Mouse (Mus musculus): Measurements from ENCODE around the gene Gadd45a. TPM values are rescaled to one million over a fixed set of nuclear protein-coding genes. Genes with fewer than 3 reads are reported as not detected.

Gene Gadd45a
- total RNA-seq, 2 experiments from 2014 or later = 10.1 to 15.4 TPM

DNA sequence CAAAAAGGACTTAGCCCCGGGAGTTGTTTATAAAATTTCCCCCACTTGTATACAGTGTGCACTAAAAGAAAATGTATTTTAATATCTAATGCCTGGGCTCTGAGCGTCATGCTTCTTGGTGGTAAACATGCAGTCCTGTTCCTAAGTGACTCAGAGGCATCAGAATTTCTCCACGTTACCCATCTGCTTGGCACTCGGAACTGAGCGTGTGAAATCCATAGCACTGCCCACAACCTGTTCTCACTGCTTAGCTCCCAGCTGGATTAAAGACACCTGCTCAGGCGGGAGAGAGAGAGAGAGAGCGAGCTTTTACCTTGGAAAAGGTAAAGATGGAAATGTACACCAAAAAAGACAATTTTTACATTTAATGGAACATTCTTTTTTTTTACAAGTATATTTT is 18.3 kb downstream of the Gadd45a start:
- peak in 1 of 2 experiments; percentile 22 for DNase-seq (ENCODE audit: low spot score in 2 of 2)

DNA sequence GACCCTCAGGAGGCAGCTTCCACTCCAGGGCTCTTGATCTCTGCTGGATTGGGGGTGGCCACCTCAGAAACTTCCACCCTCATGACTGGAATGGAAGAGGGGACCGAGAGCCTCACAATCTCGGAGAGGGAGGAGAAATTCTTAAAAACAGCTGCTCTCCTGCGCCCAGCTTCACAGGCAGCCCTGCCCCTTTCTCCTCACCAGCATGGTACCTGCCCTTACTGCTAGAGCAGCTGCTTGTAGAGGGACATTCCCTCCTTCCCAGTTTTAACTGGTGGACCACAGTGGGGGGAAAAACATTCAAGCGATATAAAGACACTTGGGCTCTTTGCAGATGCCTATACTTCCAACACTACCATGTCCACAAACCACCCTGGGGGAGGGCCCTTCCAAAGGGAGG is 18.9 kb downstream of the Gadd45a start:
- no peak for DNase-seq (ENCODE audit: low spot score in 2 of 2)

DNA sequence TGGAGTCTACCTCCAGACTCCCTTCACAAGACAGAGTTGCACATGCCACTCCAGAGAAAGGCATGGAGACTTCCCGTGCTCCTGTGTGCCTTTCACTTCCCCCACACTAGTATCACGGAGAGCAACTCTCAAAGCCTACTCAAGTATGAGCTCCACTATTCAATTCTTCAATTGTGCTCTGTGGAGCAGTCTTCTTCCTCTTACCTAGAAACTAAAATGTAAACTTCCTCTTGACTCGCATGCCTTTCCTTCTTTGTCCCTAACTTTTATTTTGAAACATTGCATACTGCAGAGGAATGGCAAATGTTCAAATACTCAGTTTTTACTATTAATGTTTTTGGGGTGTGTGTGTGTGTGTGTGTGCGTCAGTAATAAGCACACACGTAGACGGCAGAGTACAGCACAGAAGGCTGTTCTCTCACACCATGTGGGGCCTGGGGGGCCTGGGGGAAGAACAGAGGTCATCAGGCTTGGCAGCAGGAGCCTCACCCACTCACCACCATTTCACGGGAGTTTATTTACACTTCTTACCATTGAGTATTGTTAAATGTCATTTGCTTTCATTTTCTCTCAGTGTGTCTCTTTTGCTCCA is 20.6 kb downstream of the Gadd45a start:
- DNase-seq (ENCODE audit: low spot score in 2 of 2) = no peak

DNA sequence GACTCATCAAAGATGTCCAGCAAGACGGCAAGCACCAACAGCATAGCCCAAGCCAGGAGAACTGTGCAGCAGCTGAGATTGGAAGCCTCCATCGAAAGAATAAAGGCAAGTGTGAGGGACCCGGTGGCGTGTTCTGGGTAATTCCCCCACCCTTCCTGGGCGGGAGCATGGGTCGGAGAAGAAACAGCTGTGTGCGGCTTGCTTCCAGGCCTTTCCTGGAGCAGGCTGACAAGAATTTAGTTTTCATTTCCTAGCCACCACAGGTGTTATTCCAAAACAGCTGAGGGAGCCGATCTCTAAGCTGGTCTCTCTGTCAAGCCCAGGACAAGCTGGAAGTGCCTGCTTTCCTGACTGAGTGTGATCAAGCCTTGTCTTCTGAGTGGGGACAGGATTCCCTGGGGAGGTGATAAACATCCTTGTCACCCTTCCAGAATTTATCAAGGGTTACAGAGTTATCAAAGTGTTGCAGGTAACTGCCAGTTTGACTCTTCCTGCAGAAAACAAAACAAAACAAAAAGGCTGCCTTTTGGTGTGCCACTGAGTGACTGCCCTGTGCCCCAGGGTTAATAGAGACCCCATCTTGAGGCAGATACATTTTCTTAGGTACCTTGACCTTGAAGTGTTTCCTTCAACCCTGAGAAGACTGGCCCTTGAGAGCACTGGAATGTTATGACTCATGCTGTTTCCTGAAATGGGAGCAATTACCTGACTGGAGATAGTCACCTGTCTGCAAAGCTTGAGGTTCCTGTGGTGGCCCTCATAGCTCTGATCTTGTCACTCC is 21.3 kb downstream of the Gadd45a start:
- no peak for DNase-seq (ENCODE audit: low spot score in 2 of 2)

DNA sequence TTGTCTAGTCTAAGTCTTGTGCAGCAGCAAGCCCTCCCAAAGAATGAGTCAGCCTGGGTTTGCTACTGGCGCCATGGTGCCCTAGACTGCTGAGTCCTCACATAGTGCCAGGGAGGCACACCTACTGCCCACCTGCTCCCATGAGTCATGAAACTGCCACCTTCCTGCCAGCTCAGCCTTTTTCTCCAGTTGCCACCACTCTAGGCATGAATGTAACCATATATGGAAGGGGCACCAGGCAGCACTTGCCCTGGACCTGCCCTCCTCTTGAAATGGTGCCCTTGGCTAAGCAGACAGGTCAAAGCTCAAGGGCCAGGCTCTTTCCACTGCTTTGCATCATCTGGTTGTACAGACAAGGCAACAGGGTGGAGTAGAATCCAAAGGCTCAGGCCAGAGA is 22.6 kb downstream of the Gadd45a start:
- peak in 1 of 2 experiments; percentile 12 for DNase-seq (ENCODE audit: low spot score in 2 of 2)

DNA sequence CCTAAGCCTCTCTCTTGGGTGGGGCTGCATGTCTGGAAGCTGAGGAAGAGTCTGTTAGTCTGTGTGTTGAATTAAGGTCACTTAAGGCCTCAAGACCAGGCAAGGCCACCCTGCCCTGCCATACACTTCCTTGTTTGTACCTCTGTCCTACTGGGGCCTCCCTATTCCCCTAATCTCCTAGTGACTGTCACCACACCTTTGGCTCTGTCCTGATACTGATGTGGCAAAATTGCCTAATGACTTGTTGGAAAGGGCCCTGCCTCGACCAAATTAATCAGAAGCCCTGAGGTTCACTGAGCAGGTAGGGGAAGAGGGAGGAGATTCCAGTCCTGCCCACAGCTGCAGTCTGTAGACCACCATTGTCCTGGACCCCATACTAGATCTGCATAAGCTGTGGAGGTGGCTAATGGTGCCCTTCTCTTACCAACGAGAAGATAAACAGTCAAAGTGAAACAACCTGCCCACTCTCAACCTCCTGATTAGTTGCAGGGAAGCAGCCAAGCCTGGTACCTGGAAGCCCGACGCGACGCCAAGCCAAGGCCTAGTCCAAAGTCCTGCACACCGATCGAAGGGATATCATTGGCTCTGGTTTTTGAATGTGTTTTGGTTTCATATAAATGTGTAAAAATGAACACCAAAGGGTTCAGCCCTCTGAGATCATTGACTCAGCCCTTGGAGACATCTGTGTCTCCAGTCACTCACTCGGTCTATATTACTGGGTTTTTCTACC is 23.1 kb downstream of the Gadd45a start:
- no peak for DNase-seq (ENCODE audit: low spot score in 2 of 2)

DNA sequence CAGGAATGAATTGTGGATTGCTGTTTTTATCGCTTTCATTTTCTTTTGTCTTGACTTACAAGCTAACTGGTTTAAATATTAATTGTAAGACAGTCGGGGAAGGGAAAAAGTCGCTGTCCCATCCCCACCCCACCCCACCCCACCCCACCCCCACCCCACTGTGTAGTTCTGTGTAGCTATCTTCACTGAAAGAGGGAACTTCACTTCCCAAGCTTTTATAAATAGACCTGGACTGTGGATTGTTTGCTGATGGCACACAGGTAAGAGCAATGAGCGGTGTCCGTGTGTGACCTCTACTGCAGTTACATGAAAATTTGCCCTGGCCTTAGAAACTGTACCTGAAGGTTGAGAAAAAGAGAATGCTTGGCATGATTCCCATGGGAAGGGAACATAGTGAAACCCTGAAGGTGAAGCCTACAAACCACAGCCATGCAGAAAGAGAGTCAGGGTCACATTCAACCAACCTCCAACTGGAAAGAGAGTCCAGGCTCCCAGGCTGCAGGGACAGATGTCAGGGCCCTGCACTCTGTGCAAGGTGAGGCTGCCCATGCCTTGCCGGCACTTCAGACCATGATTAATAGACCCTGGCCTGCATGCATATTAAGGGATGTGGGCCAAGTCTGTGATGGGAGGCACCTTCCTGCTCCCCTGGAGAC is 23.8 kb downstream of the Gadd45a start:
- DNase-seq (ENCODE audit: low spot score in 2 of 2) = no peak

DNA sequence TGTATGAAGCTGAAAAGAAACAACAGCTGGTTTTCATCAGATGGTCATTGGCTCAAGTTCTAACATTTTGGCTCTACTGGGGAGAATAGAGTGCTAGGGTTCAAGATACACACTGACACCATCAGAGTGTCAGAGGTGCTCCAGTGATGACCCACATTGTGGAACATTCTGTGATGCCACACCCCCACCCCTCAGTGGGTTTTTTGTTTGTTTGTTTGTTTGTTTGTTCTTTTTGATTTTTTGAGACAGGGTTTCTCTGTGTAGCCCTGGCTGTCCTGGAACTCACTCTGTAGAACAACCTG is 26.1 kb downstream of the Gadd45a start:
- no peak for DNase-seq (ENCODE audit: low spot score in 2 of 2)

DNA sequence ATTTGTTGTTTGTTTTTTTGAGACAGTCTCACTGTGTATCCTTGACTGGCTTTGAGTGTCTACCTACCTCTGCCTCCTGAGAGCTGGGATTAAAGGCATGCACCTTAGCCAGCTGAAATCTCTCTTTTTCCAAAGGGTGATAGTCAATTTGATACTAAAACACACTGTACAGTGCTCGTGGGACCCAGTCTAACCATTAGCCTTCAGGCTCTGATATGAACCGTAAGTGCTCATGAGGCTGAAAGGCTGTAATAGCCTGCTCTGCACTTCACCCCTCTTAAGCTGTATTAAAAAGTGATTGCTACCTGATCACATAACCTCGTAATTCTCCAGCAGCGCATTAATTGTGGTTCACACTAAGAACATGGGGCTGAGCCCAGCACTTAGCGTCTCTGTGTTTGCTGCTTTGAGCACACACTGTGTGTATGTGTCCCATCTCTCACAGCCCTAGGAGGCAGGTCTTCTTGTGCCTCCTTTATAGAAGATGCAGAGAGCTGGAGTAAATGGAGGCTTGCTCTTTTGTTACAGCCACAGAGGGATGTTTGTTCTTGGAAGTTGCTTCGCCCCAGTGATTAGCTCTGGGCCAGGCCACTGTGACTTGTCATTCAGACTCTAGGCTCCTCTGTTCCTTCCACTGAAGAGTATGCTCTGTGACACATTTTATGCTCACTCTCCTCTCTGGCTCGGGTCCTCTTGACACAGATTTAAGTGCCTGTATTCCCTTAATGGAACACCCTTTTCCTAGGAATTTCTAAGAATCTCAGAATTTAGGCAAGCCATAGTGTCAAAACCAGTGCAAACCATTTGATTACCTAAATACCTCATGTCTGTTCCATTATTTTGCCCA is 26.7 kb downstream of the Gadd45a start:
- DNase-seq (ENCODE audit: low spot score in 2 of 2) = no peak

DNA sequence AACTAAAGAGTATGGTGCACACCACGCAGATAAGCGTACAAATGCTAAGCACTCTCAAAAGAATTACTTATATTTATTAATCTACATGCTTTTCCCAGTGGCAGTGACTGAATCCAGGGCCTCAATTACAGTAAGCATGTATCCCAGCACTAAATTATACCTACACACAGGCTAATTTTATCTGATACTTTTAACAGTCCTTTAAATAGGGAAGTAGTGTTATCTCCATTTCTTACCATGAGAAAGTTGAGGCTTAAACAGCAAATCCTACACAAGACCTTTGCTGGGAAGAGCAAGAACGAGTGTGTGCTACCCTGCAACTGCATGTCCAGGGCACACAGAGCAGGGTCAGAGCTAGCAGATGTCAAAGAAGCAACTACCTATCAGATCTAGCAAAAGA is 27.4 kb downstream of the Gadd45a start:
- DNase-seq (ENCODE audit: low spot score in 2 of 2) = no peak

DNA sequence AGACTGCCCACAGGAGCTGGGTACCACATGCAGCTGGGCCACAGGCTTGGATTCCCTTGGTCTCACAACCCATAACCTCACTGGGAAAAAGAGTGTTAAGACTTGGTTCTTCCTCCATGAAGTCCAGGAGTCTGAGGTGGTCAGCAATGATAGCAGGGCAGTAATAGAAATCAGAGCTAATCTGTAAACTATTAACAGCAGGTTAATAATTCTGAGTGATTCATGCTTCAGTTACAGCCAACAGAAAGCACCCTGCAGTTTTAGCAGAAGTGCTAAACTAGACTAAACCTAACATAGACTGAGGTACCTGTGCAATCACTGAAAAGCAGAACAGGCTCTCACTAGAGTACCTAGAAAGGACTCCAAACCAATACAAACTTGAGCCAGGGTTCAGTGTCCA is 37.5 kb downstream of the Gadd45a start:
- no peak for DNase-seq (ENCODE audit: low spot score in 2 of 2)

DNA sequence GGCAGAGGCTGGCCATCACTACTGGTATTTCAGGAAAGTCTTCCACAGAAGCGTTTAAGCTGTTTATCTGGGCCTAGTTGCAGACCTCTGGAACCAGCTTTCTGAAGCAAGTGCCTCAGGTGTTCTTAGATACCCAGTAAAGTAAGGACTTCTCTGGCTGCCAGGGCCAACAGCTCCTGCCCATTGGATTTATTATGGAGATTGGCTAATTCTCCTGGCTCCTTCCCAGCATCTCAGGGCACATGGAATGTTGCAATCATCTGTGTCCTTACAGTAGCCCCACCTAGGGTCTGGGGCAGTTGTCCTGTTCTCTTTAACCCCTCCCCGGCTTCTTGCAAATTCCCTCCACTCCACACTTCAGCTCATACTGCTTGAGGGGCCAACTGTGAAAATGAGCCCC is 38.6 kb downstream of the Gadd45a start:
- DNase-seq (ENCODE audit: low spot score in 2 of 2) = no peak

DNA sequence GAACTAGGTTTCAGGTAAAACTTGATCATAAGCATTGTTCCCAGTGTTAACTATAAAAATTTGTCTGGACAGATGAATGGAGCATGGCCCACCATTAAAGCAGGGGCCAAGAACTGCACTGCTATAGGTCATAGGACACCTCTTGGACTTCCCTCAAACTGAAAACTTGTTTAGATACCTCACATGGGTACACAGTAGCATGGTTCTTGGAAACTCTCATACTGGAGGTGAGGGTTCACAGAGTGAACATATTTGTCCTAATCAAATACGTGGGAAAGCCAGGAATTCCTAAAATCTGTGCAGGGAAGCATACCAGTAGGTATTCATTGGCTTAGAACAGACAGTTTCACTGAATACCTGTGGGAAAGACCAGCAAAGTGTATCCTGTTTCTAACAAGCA is 41.0 kb downstream of the Gadd45a start:
- DNase-seq (ENCODE audit: low spot score in 2 of 2) = no peak

DNA sequence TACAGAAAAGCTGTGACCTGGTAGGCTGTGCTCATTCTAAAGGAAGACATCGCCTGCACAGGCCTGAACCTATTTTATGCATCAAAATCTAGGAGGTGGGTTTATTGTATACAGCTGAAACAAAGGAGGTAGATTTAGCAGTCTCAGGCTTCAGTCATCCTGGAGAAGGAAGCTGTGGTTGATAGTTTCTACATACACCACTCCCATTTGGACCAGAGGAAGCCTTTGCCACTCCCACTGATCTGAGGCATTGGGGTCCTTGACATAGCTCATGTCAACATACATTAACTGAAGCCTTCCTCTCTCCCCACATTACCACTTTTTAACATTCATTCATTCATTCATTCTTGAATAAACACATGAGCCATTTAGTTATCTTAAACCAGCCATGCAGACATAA is 41.4 kb downstream of the Gadd45a start:
- DNase-seq (ENCODE audit: low spot score in 2 of 2) = no peak

DNA sequence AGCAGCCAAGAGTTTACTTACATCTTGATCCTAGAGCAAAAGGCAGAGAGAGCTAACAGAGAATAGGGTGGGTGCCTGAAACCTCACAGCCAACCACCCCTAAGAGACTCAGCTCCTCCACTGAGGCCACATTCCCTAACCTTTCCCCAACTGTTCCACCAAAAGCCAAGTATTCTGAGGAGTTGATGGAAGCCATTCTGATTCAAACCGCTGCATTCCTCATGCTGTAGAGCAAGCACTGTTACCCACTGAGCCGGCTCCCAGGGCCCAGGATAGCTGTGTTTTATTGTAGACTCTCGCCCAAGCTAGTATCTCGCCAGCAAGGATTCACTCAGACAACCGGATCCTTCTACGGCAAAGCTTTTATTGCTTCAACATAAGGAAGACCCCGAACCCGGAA is 42.3 kb downstream of the Gadd45a start:
- DNase-seq (ENCODE audit: low spot score in 2 of 2) = no peak

DNA sequence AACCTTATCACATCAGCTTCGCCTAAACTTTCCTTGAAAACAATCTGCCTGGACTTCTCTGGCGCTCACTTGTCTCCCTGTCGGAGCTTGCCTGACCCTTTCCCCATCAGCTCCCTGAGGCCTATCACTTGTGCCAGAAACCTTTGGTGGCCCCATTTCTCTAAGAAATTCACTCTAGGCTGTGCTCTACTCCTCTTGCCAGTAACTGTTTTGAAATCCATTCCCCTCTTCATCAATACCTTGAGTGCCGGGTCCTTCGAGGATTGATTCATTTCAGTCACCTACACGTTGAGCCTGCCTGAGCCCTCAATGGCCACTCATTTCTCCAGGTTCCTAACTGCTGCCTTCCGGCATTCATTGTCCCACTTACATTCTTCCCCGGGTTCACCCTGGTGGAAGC is 44.5 kb downstream of the Gadd45a start:
- no peak for DNase-seq (ENCODE audit: low spot score in 2 of 2)

DNA sequence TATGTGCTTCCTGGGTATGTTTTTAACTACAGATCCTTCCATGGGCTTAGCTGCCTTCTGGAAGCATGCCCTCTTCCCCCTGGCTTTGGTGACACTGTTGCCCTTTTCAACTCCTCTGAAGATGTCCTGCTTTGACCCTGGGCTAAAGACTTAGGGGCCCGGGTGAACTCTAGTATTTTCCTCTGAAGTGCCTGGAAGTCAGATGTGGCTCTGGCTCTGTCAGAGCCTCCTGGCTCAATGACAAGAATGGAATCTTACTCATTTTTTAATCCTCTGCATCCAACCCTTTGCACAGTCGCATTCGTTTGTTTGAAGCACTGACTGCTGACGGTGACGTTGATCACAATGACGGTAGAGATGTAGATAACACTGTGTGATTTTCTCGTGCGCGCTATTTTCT is 45.0 kb downstream of the Gadd45a start:
- no peak for DNase-seq (ENCODE audit: low spot score in 2 of 2)

DNA sequence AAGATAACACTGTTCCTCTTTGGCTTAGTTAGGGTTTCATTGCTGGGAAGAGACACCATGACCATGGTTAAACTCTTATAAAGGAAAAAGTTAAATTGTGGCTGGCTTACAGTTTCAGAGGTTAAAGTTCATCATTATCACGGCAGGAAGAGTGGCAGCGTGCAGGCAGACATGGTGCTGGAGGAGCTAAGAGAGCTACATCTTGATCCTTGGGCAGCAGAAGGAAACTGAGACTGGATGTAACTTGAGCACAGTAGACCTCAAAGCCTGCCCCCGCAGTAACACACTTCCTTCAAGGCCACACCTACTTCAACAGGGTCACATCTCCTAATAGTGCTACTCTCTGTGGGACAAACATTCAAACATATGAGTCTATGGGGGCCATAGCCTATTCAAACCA is 47.7 kb downstream of the Gadd45a start:
- no peak for DNase-seq (ENCODE audit: low spot score in 2 of 2)

DNA sequence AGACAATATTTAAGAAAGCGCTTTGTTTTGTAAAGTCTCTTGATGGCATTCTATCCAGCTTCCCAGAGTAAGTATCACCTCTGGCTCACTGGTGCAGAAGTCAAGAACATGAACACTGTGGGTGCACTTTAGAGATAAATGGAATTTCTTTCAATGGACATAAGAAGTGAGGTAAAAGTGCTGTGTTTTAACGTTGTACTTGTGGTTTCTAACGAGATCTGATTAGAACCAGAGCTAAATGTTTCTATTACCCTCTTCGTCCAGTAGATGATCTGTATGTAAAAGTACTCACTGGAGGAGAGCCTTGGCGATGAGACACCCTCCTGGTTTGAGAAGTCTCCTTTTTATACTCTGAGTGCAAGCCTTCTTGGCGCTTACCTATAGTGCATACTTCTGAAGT is 48.2 kb downstream of the Gadd45a start:
- no peak for DNase-seq (ENCODE audit: low spot score in 2 of 2)

DNA sequence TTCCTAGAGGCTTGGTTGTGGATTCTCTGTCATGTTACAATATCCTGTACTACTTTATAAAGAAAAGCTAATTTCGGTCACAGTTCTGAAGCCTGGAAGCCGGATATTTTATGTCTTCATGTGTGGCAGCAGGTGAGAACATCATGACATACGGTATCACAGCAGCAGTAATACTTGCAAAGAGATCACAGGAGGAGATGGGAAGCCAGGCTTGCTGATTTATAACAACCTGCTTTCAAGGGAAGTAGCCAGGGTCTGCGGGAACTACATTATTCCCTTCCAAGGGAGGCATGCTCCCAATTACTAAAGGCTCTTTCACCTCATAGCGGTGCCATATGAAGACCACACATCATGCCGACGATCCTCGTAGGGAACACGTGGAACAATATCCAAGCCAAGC is 48.9 kb downstream of the Gadd45a start:
- DNase-seq (ENCODE audit: low spot score in 2 of 2) = no peak

DNA sequence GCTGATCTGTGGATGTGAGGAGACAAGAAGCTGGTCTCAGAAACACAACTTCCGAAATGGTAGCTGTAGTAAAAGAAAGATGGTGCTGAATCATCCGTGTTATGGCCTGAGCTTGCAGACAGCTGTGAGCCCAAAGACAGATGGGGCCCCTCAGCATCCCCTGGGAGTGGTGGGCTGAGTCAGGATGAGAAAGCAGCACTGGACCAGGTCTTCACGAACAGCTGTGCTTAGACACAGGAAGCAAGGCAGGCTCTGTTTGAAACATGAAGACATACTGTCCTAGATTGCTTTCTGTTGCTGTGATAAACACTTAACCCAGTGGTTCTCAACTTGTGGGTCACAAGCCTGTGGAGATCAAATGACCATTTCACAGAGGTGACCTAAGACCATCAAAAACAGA is 49.6 kb downstream of the Gadd45a start:
- DNase-seq (ENCODE audit: low spot score in 2 of 2) = no peak
